Mouse (Mus musculus) forebrain, embryonic 14.5 days (tissue): ENCODE data around the gene Ablim2. TPM values are rescaled to one million over a fixed set of nuclear protein-coding genes. Genes with fewer than 3 reads are reported as not detected.

Experiments used
- ATAC-seq: fragments of 200-750 bp; cut with Nextera tagmentation; 2 replicates; pipeline ENCODE4 v1.8.0; 2017; ENCODE audit warnings: mild to moderate bottlenecking, moderate library complexity
- DNase-seq: peaks from one replicate; pipeline ENCODE4 v3.0.0-alpha.2; 2015; ENCODE audit warnings: low spot score
- H3K27ac ChIP-seq: fragments of 300-500 bp; sonication (generic); 2 replicates; pipeline ENCODE4 v1.5.1; 2014; ENCODE audit warnings: low read depth, mild to moderate bottlenecking, control low read depth, low read length, moderate library complexity
- H3K27me3 ChIP-seq: fragments of 300-500 bp; sonication (generic); replicated peaks from 2 replicates; pipeline ENCODE4 v1.6.1; 2014; ENCODE audit warnings: low read length, control low read depth, mixed read lengths; ENCODE audit not compliant: control insufficient read depth, insufficient read depth
- H3K36me3 ChIP-seq: fragments of 300-500 bp; sonication (generic); 2 replicates; pipeline ENCODE4 v1.6.1; 2014; ENCODE audit warnings: low read length, control low read depth; ENCODE audit not compliant: control insufficient read depth, insufficient read depth
- H3K4me1 ChIP-seq: fragments of 300-500 bp; sonication (generic); 2 replicates; pipeline ENCODE4 v1.6.1; 2014; ENCODE audit warnings: antibody characterized with exemption, low read length, control low read depth; ENCODE audit not compliant: control insufficient read depth, insufficient read depth
- H3K4me2 ChIP-seq: fragments of 300-500 bp; sonication (generic); 2 replicates; pipeline ENCODE4 v1.6.1; 2014; ENCODE audit warnings: mild to moderate bottlenecking, control low read depth, low read length
- H3K4me3 ChIP-seq: fragments of 300-500 bp; sonication (generic); 2 replicates; pipeline ENCODE4 v1.5.1; 2014; ENCODE audit warnings: low read depth, low read length, control low read depth
- H3K9ac ChIP-seq: fragments of 300-500 bp; sonication (generic); 2 replicates; pipeline ENCODE4 v1.6.1; 2014; ENCODE audit warnings: mild to moderate bottlenecking, low read length, control low read depth, moderate library complexity
- H3K9me3 ChIP-seq: fragments of 300-500 bp; sonication (generic); replicated peaks from 2 replicates; pipeline ENCODE4 v1.6.1; 2016; ENCODE audit warnings: low read length, control low read depth, mixed read lengths; ENCODE audit not compliant: control insufficient read depth
- WGBS: fragments of 180-500 bp; shearing (Covaris S2); extraction: QIAGEN DNeasy Blood & Tissue Kit; methylation state at CpG from one replicate; pipeline ENCODE4 v1.1.7; 2014; 5-methylcytosine and 5-hydroxymethylcytosine counted together
- polyA plus RNA-seq: library from polyadenylated mRNA; unstranded; fragments of >200 nt; fragmentation: Nextera tagmentation; extraction: Ambion mirVana; gene quantifications from 2 replicates; pipeline ENCODE4 v1.2.1, GENCODE M21; 2014

The Ablim2 gene
- polyA plus RNA-seq, 1 experiment from 2014 or later = 4.7 TPM

GRCm38 (mm10) chr5:35719880-35720279 is 37.8 kb upstream of the Ablim2 start:
- Histone ChIP-seq H3K4me3 (no peak overlapping the region), H3K36me3 (no peaks in the 10 kb centered on the region), H3K9ac (no peak overlapping the region), H3K4me2 (no peak overlapping the region), H3K27me3 (no peaks in the 10 kb centered on the region), H3K9me3 (no peaks in the 10 kb centered on the region), H3K4me1 (no peaks in the 10 kb centered on the region), H3K27ac (no peak overlapping the region)
- ATAC-seq (no peak), DNase-seq (peak; percentile 11)
- WGBS = 95% methylated on average over 1 of the region's 1 CpGs

DNA sequence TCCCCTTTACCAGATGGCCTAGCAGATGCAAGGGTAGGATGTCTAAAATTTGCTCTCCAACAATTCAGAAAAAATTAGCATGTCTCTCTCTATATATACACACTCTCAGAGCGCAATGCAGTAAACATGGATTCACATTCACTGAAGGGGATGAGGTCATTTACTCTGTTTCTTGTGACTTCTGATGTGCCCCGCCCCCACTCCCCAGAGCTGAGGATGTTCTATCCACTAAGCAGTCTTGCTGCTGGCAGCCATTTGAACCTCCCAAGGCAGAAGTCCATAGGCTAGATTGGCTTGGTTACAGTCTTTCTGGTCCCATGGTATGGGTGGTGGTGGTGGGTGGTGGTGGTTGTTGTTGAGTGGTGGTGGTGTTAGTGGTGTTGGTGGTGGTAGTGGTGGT is 35.7 kb upstream of the Ablim2 start:
- no peaks in the 10 kb centered on the region for H3K9me3 ChIP-seq
- no peaks in the 10 kb centered on the region for H3K27me3 ChIP-seq
- H3K9ac ChIP-seq = no peak overlapping the region
- no peaks in the 10 kb centered on the region for H3K4me1 ChIP-seq
- DNase-seq = no peak
- H3K4me3 ChIP-seq = no peak overlapping the region
- H3K36me3 ChIP-seq = no peaks in the 10 kb centered on the region
- no peak overlapping the region for H3K4me2 ChIP-seq
- no peak for ATAC-seq
- 92% methylated on average over 2 of the region's 2 CpGs for WGBS
- H3K27ac ChIP-seq = no peak overlapping the region

DNA sequence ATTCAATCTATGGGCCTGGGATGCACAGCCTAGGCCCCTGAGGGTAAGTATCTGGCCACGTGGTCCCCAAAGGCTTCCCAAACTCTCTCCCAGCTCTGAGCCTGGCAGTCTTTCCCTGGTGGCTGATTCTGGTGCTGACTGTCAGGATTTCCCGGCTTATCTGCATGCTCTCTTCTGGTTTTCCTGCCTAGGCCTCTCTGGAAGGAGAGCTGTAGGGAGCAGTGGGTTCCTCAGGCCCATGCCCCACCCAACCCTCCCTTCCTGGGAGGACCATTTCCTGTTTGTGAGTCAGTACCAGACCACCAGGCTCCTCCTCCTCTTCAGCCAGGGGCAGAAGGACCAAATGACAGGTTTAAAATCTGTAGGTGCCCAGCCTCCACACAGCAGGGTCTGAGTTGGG is 35.0 kb upstream of the Ablim2 start:
- 60% methylated on average over 2 of the region's 2 CpGs for WGBS
- no peak overlapping the region for H3K4me2 ChIP-seq

DNA sequence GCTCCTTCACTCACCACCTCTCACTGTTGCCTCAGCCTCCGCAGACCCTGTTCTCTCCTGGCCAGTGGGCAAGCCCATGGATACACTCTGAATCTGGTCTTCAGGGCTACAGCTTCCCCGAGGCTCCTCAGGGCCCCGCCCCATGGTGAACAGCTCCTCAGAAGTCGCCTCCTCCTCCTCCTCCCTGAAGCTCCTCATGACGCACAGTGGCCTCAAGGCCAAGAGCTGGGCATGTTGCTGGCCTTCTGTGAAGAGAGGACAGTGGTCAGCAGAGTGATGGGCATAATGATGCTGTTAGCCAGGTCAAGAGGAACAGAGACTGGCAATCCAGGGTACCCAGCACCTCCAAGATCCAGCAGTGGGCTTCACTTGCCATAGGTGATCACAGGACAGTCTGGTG is 33.8 kb upstream of the Ablim2 start:
- WGBS = 74% methylated on average over 5 of the region's 5 CpGs
- no peaks in the 10 kb centered on the region for H3K4me1 ChIP-seq
- H3K27me3 ChIP-seq = no peaks in the 10 kb centered on the region
- H3K36me3 ChIP-seq = no peaks in the 10 kb centered on the region
- no peak overlapping the region for H3K4me3 ChIP-seq
- no peak overlapping the region for H3K4me2 ChIP-seq
- DNase-seq (no peak), ATAC-seq (no peak)
- no peak overlapping the region for H3K27ac ChIP-seq
- no peak overlapping the region for H3K9ac ChIP-seq
- H3K9me3 ChIP-seq = no peaks in the 10 kb centered on the region

More for the DNA sequence above, 35.0 kb upstream of the Ablim2 start:
- Histone ChIP-seq H3K27ac (no peak overlapping the region), H3K9me3 (no peaks in the 10 kb centered on the region), H3K9ac (no peak overlapping the region), H3K27me3 (no peaks in the 10 kb centered on the region), H3K36me3 (no peaks in the 10 kb centered on the region), H3K4me1 (no peaks in the 10 kb centered on the region), H3K4me3 (no peak overlapping the region)
- ATAC-seq = no peak
- no peak for DNase-seq

DNA sequence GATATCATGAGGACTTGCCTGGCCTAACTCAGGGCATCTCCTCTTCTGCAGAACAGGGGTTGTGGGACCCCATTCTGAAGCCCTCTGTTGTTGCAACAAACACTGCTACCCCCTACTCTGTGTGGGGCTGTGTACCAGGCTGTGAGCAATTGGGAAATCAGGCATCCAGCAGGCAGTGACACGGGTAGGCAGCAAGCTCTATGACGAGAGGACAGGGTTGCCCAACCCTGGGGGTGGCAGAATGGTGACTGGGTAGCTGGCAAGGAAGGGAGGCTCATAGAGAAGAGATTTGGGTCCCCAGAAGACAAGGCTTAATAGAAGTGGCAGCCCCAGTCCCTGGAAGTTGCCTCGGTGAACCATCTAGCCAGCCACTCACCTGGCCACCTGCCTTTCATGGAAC is 31.8 kb upstream of the Ablim2 start:
- 69% methylated on average over 3 of the region's 3 CpGs for WGBS

GRCm38 (mm10) chr5:35727447-35727846 is 30.2 kb upstream of the Ablim2 start:
- 94% methylated on average over 5 of the region's 5 CpGs for WGBS
- Histone ChIP-seq H3K27me3 (no peaks in the 10 kb centered on the region), H3K9me3 (no peaks in the 10 kb centered on the region), H3K9ac (no peak overlapping the region), H3K27ac (no peak overlapping the region), H3K4me2 (no peak overlapping the region), H3K36me3 (no peaks in the 10 kb centered on the region), H3K4me1 (no peaks in the 10 kb centered on the region), H3K4me3 (no peak overlapping the region)
- DNase-seq (no peak), ATAC-seq (no peak)

More for the DNA sequence above, 31.8 kb upstream of the Ablim2 start:
- Histone ChIP-seq H3K4me3 (no peak overlapping the region), H3K36me3 (no peaks in the 10 kb centered on the region), H3K9ac (no peak overlapping the region), H3K27me3 (no peaks in the 10 kb centered on the region), H3K4me2 (no peak overlapping the region), H3K27ac (no peak overlapping the region), H3K9me3 (no peaks in the 10 kb centered on the region), H3K4me1 (no peaks in the 10 kb centered on the region)
- ATAC-seq = no peak
- no peak for DNase-seq

DNA sequence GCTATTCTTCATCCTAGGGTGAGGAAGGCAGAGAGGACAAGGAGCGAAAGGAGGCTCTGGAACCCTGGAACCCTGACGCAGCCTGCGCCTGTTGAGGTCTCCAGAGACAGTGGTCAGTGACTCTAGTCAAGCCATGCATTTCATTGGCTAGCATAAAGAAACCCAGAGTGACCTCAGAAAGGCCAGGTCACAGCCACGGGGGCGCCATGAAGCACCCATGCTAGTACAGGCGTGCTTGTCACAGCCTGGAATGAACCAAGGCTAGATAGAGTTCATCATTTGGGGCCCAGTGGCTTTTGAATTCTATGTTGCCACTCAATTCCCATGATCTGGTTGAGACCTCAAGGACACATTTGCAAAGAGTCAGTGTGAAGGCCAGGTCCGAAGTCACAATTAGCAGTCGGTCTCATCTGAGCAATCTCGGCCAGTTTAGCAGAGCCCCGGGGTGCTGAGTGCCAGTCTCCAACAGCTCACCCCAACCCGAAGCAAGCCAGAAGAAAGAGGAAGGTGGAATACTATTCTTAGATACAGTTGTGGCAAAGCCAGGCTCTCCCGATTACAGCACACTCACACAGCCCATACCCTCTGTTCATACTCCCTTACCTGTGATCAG is 29.2 kb upstream of the Ablim2 start:
- Histone ChIP-seq H3K9me3 (no peaks in the 10 kb centered on the region), H3K36me3 (no peaks in the 10 kb centered on the region), H3K27me3 (no peaks in the 10 kb centered on the region), H3K9ac (no peak overlapping the region), H3K4me3 (no peak overlapping the region), H3K4me2 (no peak overlapping the region), H3K4me1 (no peaks in the 10 kb centered on the region), H3K27ac (no peak overlapping the region)
- ATAC-seq = no peak
- WGBS = 93% methylated on average over 12 of the region's 12 CpGs
- no peak for DNase-seq

DNA sequence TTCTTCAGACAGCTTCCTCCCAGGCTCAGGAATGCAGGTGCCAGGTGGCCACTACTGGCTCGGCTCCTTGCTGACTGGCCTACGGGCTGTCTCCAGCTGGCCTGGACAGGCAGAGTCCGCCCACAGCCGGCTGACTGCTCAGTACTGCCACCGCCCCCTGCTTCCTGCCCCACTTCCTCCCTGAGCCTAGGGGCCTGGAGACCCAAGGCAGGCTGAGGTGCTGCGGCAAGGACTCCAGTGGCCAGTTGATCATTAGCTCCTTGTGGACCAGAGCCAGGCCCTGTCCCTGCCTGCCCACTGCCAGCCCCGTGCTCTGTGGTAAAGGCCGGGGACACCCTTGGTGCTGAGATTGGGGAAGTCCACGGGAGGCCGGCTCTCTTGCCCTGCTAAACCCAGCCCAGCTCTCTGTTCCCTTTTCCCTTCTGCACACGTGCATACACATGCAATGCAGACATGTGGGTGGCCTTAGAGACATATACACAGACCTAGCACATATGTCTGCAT is 28.7 kb upstream of the Ablim2 start:
- Histone ChIP-seq H3K4me3 (no peak overlapping the region), H3K36me3 (no peaks in the 10 kb centered on the region), H3K4me2 (no peak overlapping the region), H3K9me3 (no peaks in the 10 kb centered on the region), H3K4me1 (no peaks in the 10 kb centered on the region), H3K9ac (no peak overlapping the region), H3K27ac (peak overlapping the region; percentile 9; the same call in 1 of the 2 replicates), H3K27me3 (0 out of 2 replicates have a peak, but pooled peaks cover 1% of the 10 kb centered on the region)
- DNase-seq (no peak), ATAC-seq (no peak)
- WGBS = 70% methylated on average over 11 of the region's 11 CpGs

- 78% methylated on average over 3 of the region's 3 CpGs for WGBS
- Histone ChIP-seq H3K4me1 (no peaks in the 10 kb centered on the region), H3K4me3 (no peak overlapping the region), H3K9me3 (no peaks in the 10 kb centered on the region), H3K27ac (peak overlapping the region; percentile 9; the same call in 1 of the 2 replicates), H3K4me2 (no peak overlapping the region), H3K36me3 (no peaks in the 10 kb centered on the region), H3K9ac (no peak overlapping the region), H3K27me3 (0 out of 2 replicates have a peak, but pooled peaks cover 3% of the 10 kb centered on the region)
- ATAC-seq (no peak), DNase-seq (no peak)
Measured at GRCm38 (mm10) chr5:35729844-35730243, 27.8 kb upstream of the Ablim2 start.
